Mouse (Mus musculus) heart, postnatal 4 days (tissue): ENCODE measurements around the gene Zmym6. TPM values are rescaled to one million over a fixed set of nuclear protein-coding genes. Genes with fewer than 3 reads are reported as not detected.

ENCODE experiments used
- DNase-seq: peaks from one replicate; pipeline ENCODE4 v3.0.0; 2021
- total RNA-seq, 2 experiments: library from RNA; stranded (reverse); gene quantifications; 2 replicates each; pipeline ENCODE4 v1.2.3; 2021

Zmym6 gene
- total RNA-seq, 2 experiments from 2014 or later, result 7.1 to 7.2 TPM

GRCm38 (mm10) chr4:127125834-127126463 lies 48.8 kb downstream of the Zmym6 start:
- DNase-seq, result peak; percentile 91

GRCm38 (mm10) chr4:127134687-127135086 lies 57.5 kb downstream of the Zmym6 start:
- DNase-seq, result no peak

GRCm38 (mm10) chr4:127137591-127137990 lies 60.4 kb downstream of the Zmym6 start:
- no peak for DNase-seq

GRCm38 (mm10) chr4:127138486-127138885 lies 61.3 kb downstream of the Zmym6 start:
- peak; percentile 31 for DNase-seq

- no peak for DNase-seq
Measured at GRCm38 (mm10) chr4:127150031-127150430, 72.8 kb downstream of the Zmym6 start.

- DNase-seq, result no peak
Measured at GRCm38 (mm10) chr4:127153345-127153744, 76.2 kb downstream of the Zmym6 start.

GRCm38 (mm10) chr4:127155757-127156156 lies 78.6 kb downstream of the Zmym6 start:
- DNase-seq, result no peak

- DNase-seq, result no peak
Measured at GRCm38 (mm10) chr4:127157746-127158145, 80.6 kb downstream of the Zmym6 start.

- DNase-seq, result no peak
Measured at GRCm38 (mm10) chr4:127163926-127164325, 86.7 kb downstream of the Zmym6 start.

- no peak for DNase-seq
Measured at GRCm38 (mm10) chr4:127167096-127167495, 89.9 kb downstream of the Zmym6 start.

GRCm38 (mm10) chr4:127167731-127168130 lies 90.5 kb downstream of the Zmym6 start:
- DNase-seq, result no peak

- DNase-seq, result peak; percentile 44
Measured at GRCm38 (mm10) chr4:127168211-127168913, 91.2 kb downstream of the Zmym6 start.

GRCm38 (mm10) chr4:127168914-127169345 lies 91.7 kb downstream of the Zmym6 start, which contains the start of gene Dlgap3:
Gene Dlgap3, plus strand, starts transcription at chr4:127169204.
- DNase-seq, result peak; percentile 31

- peak; percentile 10 for DNase-seq
Measured at GRCm38 (mm10) chr4:127169346-127170221, 92.4 kb downstream of the Zmym6 start.

GRCm38 (mm10) chr4:127170866-127171265 lies 93.7 kb downstream of the Zmym6 start:
- no peak for DNase-seq

GRCm38 (mm10) chr4:127171341-127171905 lies 94.2 kb downstream of the Zmym6 start:
- DNase-seq, result no peak

- no peak for DNase-seq
Measured at GRCm38 (mm10) chr4:127172119-127172518, 94.9 kb downstream of the Zmym6 start.

GRCm38 (mm10) chr4:127172614-127173013 lies 95.4 kb downstream of the Zmym6 start:
- no peak for DNase-seq

- DNase-seq, result peak; percentile 87
Measured at GRCm38 (mm10) chr4:127173461-127173860, 96.3 kb downstream of the Zmym6 start.
